Mouse (Mus musculus) adrenal gland, adult 18-20 months (tissue): Measurements from ENCODE around the gene Gm37240. TPM values are rescaled to one million over a fixed set of nuclear protein-coding genes. Genes with fewer than 3 reads are reported as not detected.

Source experiments
- DNase-seq, 2 experiments: peaks; one replicate each; pipeline ENCODE4 v3.0.0; 2021 to 2022; ENCODE audit warnings: low spot score in 2 of 2
- total RNA-seq, 2 experiments: library from RNA; stranded (reverse); gene quantifications; 1 replicate in 1 of 2; 2 replicates in 1 of 2; pipeline ENCODE4 v1.2.3; 2021

Gene Gm37240
- total RNA-seq, 2 experiments from 2014 or later: 5.7 to 7.9 TPM

- no peak for DNase-seq
Measured at GRCm38 (mm10) chr3:84860669-84861068, 1026.6 kb downstream of the Gm37240 start.

DNA sequence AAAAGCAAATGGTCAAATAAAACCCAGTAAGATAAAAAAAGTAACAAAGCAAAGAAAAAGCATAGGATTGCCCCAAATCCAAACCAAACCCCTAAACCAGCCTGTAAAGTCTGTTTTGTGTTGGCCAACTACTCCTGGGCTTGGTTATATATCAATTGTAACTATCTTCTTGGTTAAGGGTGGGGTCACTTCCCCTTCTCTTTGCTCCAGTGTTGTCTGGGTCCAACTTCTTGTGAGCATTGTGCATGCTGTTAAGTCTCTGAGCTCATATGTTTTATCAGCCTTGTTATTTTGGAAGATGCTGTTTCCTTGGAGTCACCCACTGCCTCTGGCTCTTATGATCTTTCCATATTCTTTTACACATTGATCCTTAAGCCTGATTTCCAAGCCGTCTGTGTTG lies 1032.9 kb downstream of the Gm37240 start:
- DNase-seq: no peak

GRCm38 (mm10) chr3:84852877-84853276 lies 1034.4 kb downstream of the Gm37240 start:
- DNase-seq: no peak

DNA sequence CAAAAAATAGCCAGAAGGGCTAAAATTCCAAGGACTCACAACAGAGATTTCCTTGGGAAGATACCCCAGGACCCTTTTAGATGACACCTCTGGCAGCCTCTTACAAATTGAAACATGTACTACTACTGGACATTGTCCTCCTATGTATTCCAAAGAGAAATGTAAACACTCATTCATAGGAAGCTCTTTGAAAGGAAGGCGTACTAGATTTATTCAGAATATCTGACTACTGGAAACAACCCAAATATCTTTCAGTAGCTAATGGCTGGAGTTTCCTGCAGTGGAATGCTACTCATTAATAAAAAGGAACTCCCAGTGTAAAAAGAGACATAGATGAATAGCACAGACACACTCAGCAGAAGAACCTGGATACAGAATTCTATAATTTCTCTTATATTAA lies 1035.5 kb downstream of the Gm37240 start:
- no peak for DNase-seq

- no peak for DNase-seq
Measured at GRCm38 (mm10) chr3:84850418-84850817, 1036.9 kb downstream of the Gm37240 start.

DNA sequence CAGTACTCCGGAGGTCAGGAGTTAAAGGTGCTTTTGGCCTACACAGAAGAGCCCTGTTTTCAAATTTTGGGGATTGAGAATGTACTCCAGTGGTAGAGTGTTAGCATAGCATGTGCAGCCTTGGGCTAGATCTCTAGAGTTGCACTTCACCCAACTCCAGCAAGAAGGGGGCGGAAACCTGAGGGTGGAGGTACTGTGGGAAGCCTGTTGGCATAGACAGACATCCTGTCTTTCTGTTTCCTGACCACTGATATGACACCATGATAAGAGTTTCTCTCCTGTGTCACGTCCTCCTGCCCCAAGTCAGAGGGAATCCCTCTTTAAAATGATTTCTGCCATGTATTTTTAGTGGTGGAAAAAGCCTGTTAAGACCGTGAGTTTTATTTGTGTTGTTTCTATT lies 1038.5 kb downstream of the Gm37240 start:
- DNase-seq: no peak

- DNase-seq: peak in 1 of 2 experiments; percentile 28
Measured at GRCm38 (mm10) chr3:84843594-84843993, 1043.7 kb downstream of the Gm37240 start.

GRCm38 (mm10) chr3:84842793-84843192 lies 1044.5 kb downstream of the Gm37240 start:
- no peak for DNase-seq

DNA sequence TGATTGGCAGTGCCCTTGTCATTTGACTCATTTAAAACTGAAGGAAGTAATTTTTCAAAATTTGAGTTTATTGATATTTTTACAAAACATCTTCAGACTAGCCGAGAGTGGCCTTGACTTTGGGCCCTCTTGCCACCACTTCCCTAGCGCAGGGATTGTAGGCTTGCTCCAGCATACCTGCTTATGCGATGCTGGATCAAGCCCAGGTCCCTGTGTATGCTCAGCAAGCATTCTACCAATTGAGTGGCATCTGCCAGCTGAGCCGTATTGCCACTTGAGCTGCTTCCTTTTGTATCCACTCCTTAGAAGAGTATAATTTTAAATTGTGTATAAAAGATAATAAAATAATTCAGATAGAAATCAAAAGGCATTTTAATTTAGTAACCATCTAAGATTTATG lies 1046.0 kb downstream of the Gm37240 start:
- no peak for DNase-seq

- no peak for DNase-seq
Measured at GRCm38 (mm10) chr3:84839499-84839898, 1047.8 kb downstream of the Gm37240 start.

- no peak for DNase-seq
Measured at GRCm38 (mm10) chr3:84837984-84838383, 1049.3 kb downstream of the Gm37240 start.

DNA sequence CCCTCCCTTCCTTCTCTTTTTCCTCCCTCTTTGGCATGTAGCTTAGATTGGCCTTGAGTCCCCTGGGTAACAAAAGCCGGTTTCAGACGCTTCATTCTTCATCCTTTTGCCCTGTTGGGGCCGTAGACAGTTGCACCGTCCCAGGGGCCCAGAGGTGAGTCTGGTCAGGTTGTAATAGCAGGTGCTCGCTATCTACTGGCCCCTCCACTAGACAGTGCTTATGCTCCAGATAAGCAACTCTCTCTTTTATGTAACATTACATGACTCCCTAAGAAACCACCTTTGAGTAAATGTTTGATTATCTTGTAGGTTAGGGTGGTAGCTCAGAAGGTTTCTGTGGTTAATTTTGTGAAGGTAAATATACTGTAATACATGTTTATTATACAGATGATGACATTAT lies 1051.3 kb downstream of the Gm37240 start:
- DNase-seq: no peak

DNA sequence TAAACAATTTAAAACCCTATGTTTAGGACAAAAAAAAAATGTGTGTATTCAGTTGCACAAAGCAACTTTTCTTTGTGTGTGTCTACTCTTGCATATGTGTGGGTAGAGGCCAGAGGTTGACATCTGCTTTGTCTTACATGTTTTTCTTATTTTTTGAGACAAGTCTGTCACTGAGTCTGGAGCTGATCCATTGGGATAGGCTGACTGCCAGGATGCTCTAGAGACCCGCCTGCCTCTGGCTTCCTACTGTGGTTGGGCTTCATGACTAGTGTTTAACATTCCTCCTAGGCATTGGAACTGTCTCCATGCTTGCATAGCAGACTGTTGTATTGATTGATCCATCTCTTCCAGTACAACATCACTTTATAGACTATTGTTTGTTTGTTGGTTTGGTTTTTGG lies 1058.0 kb downstream of the Gm37240 start:
- no peak for DNase-seq

DNA sequence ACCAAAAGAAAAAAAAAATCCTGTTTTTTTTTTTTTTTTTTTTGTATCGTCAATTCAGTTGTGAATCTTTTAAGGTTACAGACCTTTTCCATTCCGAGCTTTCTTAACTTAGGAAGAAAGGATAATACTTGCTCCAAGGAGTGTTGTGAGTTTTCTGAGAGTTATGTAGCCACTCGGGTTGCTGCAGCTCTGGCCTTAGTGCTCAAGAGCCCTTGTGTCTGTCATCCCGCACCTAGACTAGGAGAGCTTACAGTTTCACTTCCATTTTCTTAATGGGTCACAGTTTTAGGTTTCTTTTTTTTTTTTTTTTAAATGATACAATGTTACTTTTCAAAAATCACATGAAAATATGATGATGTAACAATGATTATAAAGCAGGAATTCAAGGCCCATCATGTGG lies 1059.7 kb downstream of the Gm37240 start:
- no peak for DNase-seq

- no peak for DNase-seq
Measured at GRCm38 (mm10) chr3:84826938-84827337, 1060.4 kb downstream of the Gm37240 start.

DNA sequence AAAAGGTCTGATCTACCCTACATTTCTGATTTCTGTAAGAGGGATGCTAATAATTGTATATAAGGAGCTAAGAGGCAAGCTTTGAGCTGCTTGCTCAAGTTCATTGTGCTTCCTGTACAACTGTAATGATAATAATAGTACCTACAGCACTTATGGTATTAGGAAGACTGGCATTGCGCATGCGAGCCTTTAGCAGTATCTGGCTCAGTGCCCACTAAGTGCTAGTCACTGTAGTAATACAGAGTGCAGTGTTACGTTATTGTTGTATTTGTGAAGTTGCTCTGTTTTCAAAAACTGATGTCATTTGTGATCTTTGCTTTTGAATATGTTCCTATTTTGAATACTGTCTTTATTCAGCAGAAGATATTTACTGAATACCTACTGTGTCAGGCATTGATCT lies 1060.9 kb downstream of the Gm37240 start:
- no peak for DNase-seq

DNA sequence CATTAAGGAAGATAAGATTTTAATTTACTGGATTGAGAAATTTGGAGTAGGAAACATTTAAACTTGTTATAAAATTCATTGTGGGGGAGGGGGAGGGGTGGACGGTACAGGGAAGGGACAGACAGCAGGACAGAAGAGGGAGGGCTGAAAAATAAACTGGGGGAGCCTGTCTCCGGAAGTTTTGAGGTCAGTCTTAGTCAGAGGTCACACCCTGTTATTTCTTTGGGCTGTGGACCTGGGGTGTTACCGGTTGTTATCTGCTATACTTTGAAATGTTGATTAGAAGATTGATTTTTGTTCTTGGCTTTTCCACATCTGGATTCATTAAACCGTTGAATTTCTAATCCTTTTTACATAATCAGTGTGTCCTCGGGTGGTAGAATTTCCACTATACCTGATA lies 1061.3 kb downstream of the Gm37240 start:
- DNase-seq: no peak

DNA sequence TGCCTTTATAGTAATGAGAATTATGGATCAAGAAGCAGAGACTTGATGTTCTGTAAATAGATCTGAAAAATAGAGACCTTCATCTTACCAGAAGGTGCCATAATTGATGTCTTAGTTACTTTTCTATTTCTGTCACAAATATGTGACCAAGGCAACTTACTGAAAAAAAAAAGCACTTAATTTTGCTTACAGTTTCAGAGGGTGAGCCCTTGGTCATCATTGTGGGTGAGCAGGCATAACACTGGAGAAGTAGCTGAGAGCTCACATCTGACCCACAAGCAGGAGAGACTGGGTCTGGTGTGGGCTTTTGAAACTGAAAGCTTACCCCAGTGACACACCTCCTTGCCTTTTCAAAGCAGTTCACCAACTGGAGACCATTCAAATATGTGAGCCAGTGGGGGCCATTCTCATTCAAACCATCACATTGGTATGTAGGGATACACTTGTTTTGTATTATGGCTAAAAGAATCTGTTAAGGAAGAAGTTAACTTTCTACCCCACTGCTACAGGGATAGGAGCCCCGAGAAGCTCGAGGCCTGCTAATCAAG lies 1066.6 kb downstream of the Gm37240 start:
- DNase-seq: no peak

GRCm38 (mm10) chr3:84816951-84817350 lies 1070.4 kb downstream of the Gm37240 start:
- no peak for DNase-seq

DNA sequence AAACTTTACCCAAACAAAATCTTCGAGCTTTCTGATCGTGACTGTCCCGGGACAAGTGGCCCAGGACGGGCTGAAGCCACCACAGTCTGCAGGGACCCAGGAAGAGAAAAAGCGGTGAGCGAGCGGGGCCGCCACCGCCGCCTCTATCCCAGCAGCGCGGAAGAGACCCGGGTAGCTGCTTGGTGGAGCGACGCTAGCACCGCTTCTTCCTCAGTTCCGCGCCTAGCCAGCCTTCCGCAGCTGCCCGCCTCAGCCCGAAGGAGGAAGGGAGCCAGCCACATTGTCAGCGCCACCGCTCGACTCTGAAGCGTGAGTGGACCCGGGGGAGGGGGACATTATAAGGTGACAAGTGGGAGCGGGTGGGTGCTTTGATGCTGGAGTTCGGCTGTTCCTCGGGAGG lies 1071.9 kb downstream of the Gm37240 start:
- peak; percentile 40 to 44 for DNase-seq

DNA sequence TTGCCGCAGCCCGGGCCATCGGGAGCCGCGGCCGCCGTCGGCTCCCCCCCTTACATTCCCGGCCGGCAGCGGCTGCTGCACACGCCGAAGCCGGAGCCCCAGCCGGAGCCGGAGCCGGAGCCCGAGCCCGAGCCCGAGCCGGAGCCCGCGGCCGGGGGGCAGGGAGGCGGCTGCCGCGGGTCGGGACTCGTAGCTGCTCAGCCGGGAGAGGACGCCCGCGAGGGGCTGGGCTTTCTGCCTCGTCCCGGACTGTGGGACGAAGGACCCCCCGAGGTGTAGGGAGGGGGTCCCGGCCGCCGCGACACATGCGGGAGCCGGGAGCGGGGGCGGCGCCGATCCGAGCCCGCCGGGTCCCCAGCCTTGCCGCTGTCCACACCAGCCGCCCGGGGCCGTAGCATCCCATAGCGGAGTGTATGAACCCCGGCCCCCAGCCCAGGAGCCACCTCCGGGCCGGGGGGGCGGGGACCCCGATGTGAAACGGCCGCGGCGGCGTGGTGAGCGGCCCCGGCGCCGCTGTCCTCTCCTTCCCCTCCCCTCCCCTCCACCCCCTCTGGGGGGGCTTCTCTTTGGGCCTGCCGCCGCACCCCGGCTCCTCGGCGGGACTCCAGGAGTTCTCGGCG lies 1072.4 kb downstream of the Gm37240 start, which contains the start of gene Fbxw7:
TSS of gene Fbxw7 (plus strand) at position 507 of the 620 bp plus-strand sequence.
- no peak for DNase-seq

- DNase-seq: peak; percentile 100
Measured at GRCm38 (mm10) chr3:84814157-84814761, 1073.1 kb downstream of the Gm37240 start.
